Mouse (Mus musculus) Patski (cell line): Measurements from ENCODE around the gene Csnk2a2. TPM values are rescaled to one million over a fixed set of nuclear protein-coding genes. Genes with fewer than 3 reads are reported as not detected.
A peak's percentile ranks its signal among the peaks of the same experiment; 100 is the strongest.

Experiments used
- ATAC-seq: fragments of 100-300 bp; one replicate; pipeline ENCODE4 v1.8.0; 2021
- CTCF ChIA-PET: fragments of 350-600 bp; sonication (Branson Sonifier 250); formaldehyde crosslinking; loops from one replicate; lab custom pipeline; 2022; ENCODE audit warnings: inconsistent platforms; lab: Charles Lee
- POLR2A ChIA-PET: fragments of 350-600 bp; sonication (Branson Sonifier 250); formaldehyde crosslinking; loops from one replicate; lab custom pipeline; 2022; ENCODE audit warnings: antibody characterized with exemption, inconsistent platforms; lab: Charles Lee
- DNase-seq: peaks from one replicate; pipeline ENCODE4 v3.0.0-alpha.2; 2011; ENCODE audit warnings: low read depth, low spot score
- H3K27me3 ChIP-seq: fragments of 371-371 bp; one replicate; pipeline ENCODE4 v1.5.1; 2021
- CTCF ChIP-seq: fragments of 100-300 bp; IDR thresholded peaks from one replicate; pipeline ENCODE4 v1.5.1; 2021
- in situ Hi-C: fragments of 300-500 bp; cut with MboI; formaldehyde crosslinking; loops from 3 replicates; pipeline ENCODE4 v1.11.1; 2018; ENCODE audit warnings: low pct_unique_long_range_greater_than_20kb, mixed read lengths
- polyA plus RNA-seq: library from polyadenylated mRNA; unstranded; gene quantifications from one replicate; pipeline ENCODE4 v1.2.3, GENCODE M21; 2021

The Csnk2a2 gene
- polyA plus RNA-seq, 1 experiment from 2014 or later: 87.3 TPM

- ChIA-PET POLR2A (no interaction called here), CTCF (interaction anchor here (1.0 kb wide), 1 partner anchor 78 kb away, joined by 3 read pairs; no protein-coding TSS in a partner anchor)
- in situ Hi-C loops: loop anchor here (10.0 kb wide), 1 partner anchor 185 kb away; no protein-coding TSS in a partner anchor
- no peaks in the 10 kb centered on the region for H3K27me3 ChIP-seq
- ATAC-seq (no peak), DNase-seq (no peak)
- TF ChIP-seq CTCF: no peak
Measured at GRCm38 (mm10) chr8:95439421-95439820, 50.4 kb downstream of the Csnk2a2 start.

- ATAC-seq (no peak), DNase-seq (no peak)
- TF ChIP-seq CTCF: no peak
- ChIA-PET POLR2A (no interaction called here), CTCF (interaction anchor here (1.1 to 1.2 kb wide), 2 partner anchors 13 to 18 kb away, joined by 3 to 5 read pairs; no protein-coding TSS in a partner anchor)
- in situ Hi-C loops: loop anchor here (10.0 kb wide), 1 partner anchor 183 kb away; no protein-coding TSS in a partner anchor
- no peaks in the 10 kb centered on the region for H3K27me3 ChIP-seq
Measured at GRCm38 (mm10) chr8:95437341-95437992, 52.4 kb downstream of the Csnk2a2 start.

GRCm38 (mm10) chr8:95435930-95436329, 53.9 kb downstream of the Csnk2a2 start:
- in situ Hi-C loops: loop anchor here (10.0 kb wide), 1 partner anchor 181 kb away; no protein-coding TSS in a partner anchor
- TF ChIP-seq CTCF: peak; percentile 54
- ATAC-seq (no peak), DNase-seq (no peak)
- POLR2A ChIA-PET: no interaction called here
- H3K27me3 ChIP-seq: no peaks in the 10 kb centered on the region
- CTCF ChIA-PET: no interaction called here

- DNase-seq: no peak
- POLR2A ChIA-PET: no interaction called here
- CTCF ChIA-PET: no interaction called here
- no peak for ATAC-seq
- TF ChIP-seq CTCF: no peak
- in situ Hi-C loops: loop anchor here (10.0 kb wide), 1 partner anchor 181 kb away; no protein-coding TSS in a partner anchor
- H3K27me3 ChIP-seq: no peaks in the 10 kb centered on the region
Measured at GRCm38 (mm10) chr8:95435471-95435870, 54.4 kb downstream of the Csnk2a2 start.

- in situ Hi-C loops: loop anchor here (5.0 to 10.0 kb wide), 2 partner anchors 83 to 180 kb away; partner anchors contain the start of gene Mmp15
- ChIA-PET CTCF (interaction anchor here (2.4 kb wide), 1 partner anchor 102 kb away, joined by 7 read pairs; the partner anchor contains the start of gene Usb1), POLR2A (interaction anchor here (0.7 kb wide), 1 partner anchor 87 kb away, joined by 3 read pairs; no protein-coding TSS in a partner anchor)
- ATAC-seq (peak; percentile 87), DNase-seq (peak; percentile 89)
- no peak for TF ChIP-seq CTCF
- H3K27me3 ChIP-seq: no peaks in the 10 kb centered on the region
Measured at GRCm38 (mm10) chr8:95434686-95435439, 55.0 kb downstream of the Csnk2a2 start, which contains the start of gene Cfap20. Gene Cfap20, minus strand, starts transcription at chr8:95434869.

GRCm38 (mm10) chr8:95434233-95434632, 55.6 kb downstream of the Csnk2a2 start:
- ChIA-PET POLR2A (interaction anchor here (0.7 kb wide), 2 partner anchors 87 to 102 kb away, joined by 3 to 4 read pairs; partner anchors contain the start of genes Usb1 and Zfp319), CTCF (interaction anchor here (1.1 to 2.4 kb wide), 4 partner anchors 12 to 105 kb away, joined by 3 to 7 read pairs (median 4); partner anchors contain the start of gene Usb1)
- DNase-seq (no peak), ATAC-seq (peak; percentile 5)
- no peak for TF ChIP-seq CTCF
- H3K27me3 ChIP-seq: no peaks in the 10 kb centered on the region
- in situ Hi-C loops: loop anchor here (5.0 to 10.0 kb wide), 2 partner anchors 82 to 179 kb away; partner anchors contain the start of gene Mmp15

- no peaks in the 10 kb centered on the region for H3K27me3 ChIP-seq
- in situ Hi-C loops: loop anchor here (5.0 to 10.0 kb wide), 2 partner anchors 81 to 178 kb away; partner anchors contain the start of gene Mmp15
- ATAC-seq: no peak
- ChIA-PET POLR2A (no interaction called here), CTCF (interaction anchor here (1.1 to 2.4 kb wide), 5 partner anchors 11 to 106 kb away, joined by 3 to 7 read pairs (median 4); partner anchors contain the start of gene Usb1)
- DNase-seq: no peak
- TF ChIP-seq CTCF: no peak
Measured at GRCm38 (mm10) chr8:95433124-95433523, 56.7 kb downstream of the Csnk2a2 start.

- ATAC-seq (no peak), DNase-seq (no peak)
- ChIA-PET POLR2A (interaction anchor here (1.5 kb wide), 1 partner anchor 84 kb away, joined by 6 read pairs; no protein-coding TSS in a partner anchor), CTCF (interaction anchor here (1.1 to 2.4 kb wide), 2 partner anchors 87 to 100 kb away, joined by 4 to 7 read pairs; partner anchors contain the start of gene Usb1)
- in situ Hi-C loops: loop anchor here (5.0 to 10.0 kb wide), 2 partner anchors 80 to 178 kb away; partner anchors contain the start of gene Mmp15
- H3K27me3 ChIP-seq: no peaks in the 10 kb centered on the region
- TF ChIP-seq CTCF: no peak
Measured at GRCm38 (mm10) chr8:95432471-95432870, 57.4 kb downstream of the Csnk2a2 start.

- no peaks in the 10 kb centered on the region for H3K27me3 ChIP-seq
- ATAC-seq (peak; percentile 41), DNase-seq (no peak)
- in situ Hi-C loops: loop anchor here (5.0 to 10.0 kb wide), 2 partner anchors 78 to 175 kb away; partner anchors contain the start of gene Mmp15
- POLR2A ChIA-PET: interaction anchor here (1.0 to 1.8 kb wide), 3 partner anchors 44 to 97 kb away, joined by 5 to 6 read pairs (median 5); partner anchors contain the start of genes Usb1 and Zfp319
- TF ChIP-seq CTCF: peak; percentile 80
- CTCF ChIA-PET: interaction anchor here (0.7 to 8.9 kb wide), 9 partner anchors 10 to 99 kb away, joined by 3 to 108 read pairs (median 3); partner anchors contain the start of genes Mmp15 and Usb1
Measured at GRCm38 (mm10) chr8:95429945-95430344, 59.9 kb downstream of the Csnk2a2 start.
